Mouse (Mus musculus) liver, embryonic 12.5 days (tissue): ENCODE results near the gene Cyp2t4. TPM values are rescaled to one million over a fixed set of nuclear protein-coding genes. Genes with fewer than 3 reads are reported as not detected.

Experiments
- ATAC-seq: fragments of 200-750 bp; cut with Nextera tagmentation; 2 replicates; pipeline ENCODE4 v1.8.0; 2017; ENCODE audit warnings: moderate number of reproducible peaks, mild to moderate bottlenecking, moderate library complexity
- H3K27ac ChIP-seq: fragments of 300-500 bp; sonication (generic); 2 replicates; pipeline ENCODE4 v1.5.1; 2016; ENCODE audit warnings: mild to moderate bottlenecking
- H3K27me3 ChIP-seq: fragments of 300-500 bp; sonication (generic); replicated peaks from 2 replicates; pipeline ENCODE4 v1.6.1; 2016; ENCODE audit warnings: mild to moderate bottlenecking, moderate library complexity
- H3K36me3 ChIP-seq: fragments of 300-500 bp; sonication (generic); 2 replicates; pipeline ENCODE4 v1.6.1; 2016; ENCODE audit warnings: mild to moderate bottlenecking, moderate library complexity
- H3K4me1 ChIP-seq: fragments of 300-500 bp; sonication (generic); 2 replicates; pipeline ENCODE4 v1.6.1; 2016
- H3K4me2 ChIP-seq: fragments of 300-500 bp; sonication (generic); 2 replicates; pipeline ENCODE4 v1.6.1; 2016; ENCODE audit warnings: mild to moderate bottlenecking, moderate library complexity
- H3K4me3 ChIP-seq: fragments of 300-500 bp; sonication (generic); 2 replicates; pipeline ENCODE4 v1.5.1; 2016; ENCODE audit warnings: mild to moderate bottlenecking, moderate library complexity
- H3K9ac ChIP-seq: fragments of 300-500 bp; sonication (generic); 2 replicates; pipeline ENCODE4 v1.6.1; 2016; ENCODE audit warnings: mild to moderate bottlenecking, moderate library complexity
- H3K9me3 ChIP-seq: fragments of 300-500 bp; sonication (generic); replicated peaks from 2 replicates; pipeline ENCODE4 v1.6.1; 2016; ENCODE audit warnings: mild to moderate bottlenecking, moderate library complexity
- WGBS: fragments of 180-500 bp; shearing (Covaris S2); methylation state at CpG from one replicate; pipeline ENCODE4 v1.1.7; 2016; ENCODE audit not compliant: insufficient replicate concordance; 5-methylcytosine and 5-hydroxymethylcytosine counted together
- polyA plus RNA-seq: library from polyadenylated mRNA; unstranded; fragments of >200 nt; fragmentation: Nextera tagmentation; extraction: Ambion mirVana; gene quantifications from 2 replicates; pipeline ENCODE4 v1.2.1, GENCODE M21; 2016

Gene Cyp2t4
- polyA plus RNA-seq, 1 experiment from 2014 or later: not detected

GRCm38 (mm10) chr7:27174896-27175295 lies 21.4 kb downstream of the Cyp2t4 start:
- peaks cover 26% of the 10 kb centered on the region for H3K4me1 ChIP-seq
- no peak overlapping the region for H3K9ac ChIP-seq
- no peak overlapping the region for H3K27ac ChIP-seq
- no peaks in the 10 kb centered on the region for H3K27me3 ChIP-seq
- 92% methylated on average over 7 of the region's 7 CpGs for WGBS
- no peak overlapping the region for H3K4me2 ChIP-seq
- peaks cover 46% of the 10 kb centered on the region for H3K36me3 ChIP-seq
- no peak overlapping the region for H3K4me3 ChIP-seq
- ATAC-seq: no peak
- no peaks in the 10 kb centered on the region for H3K9me3 ChIP-seq

GRCm38 (mm10) chr7:27177942-27178323 lies 24.4 kb downstream of the Cyp2t4 start:
- no peaks in the 10 kb centered on the region for H3K9me3 ChIP-seq
- H3K4me1 ChIP-seq: peaks cover 32% of the 10 kb centered on the region
- no peaks in the 10 kb centered on the region for H3K27me3 ChIP-seq
- ATAC-seq: 0 out of 2 replicates have a peak, but pooled peaks have one; percentile 0
- H3K27ac ChIP-seq: peak overlapping the region; percentile 86
- 16% methylated on average over 4 of the region's 4 CpGs for WGBS
- H3K36me3 ChIP-seq: peaks cover 31% of the 10 kb centered on the region
- peak overlapping the region; percentile 64 for H3K9ac ChIP-seq
- H3K4me3 ChIP-seq: peak overlapping the region; percentile 74
- H3K4me2 ChIP-seq: peak overlapping the region; percentile 81

GRCm38 (mm10) chr7:27178324-27179216 lies 25.1 kb downstream of the Cyp2t4 start, which contains the start of gene Rab4b:
Rab4b (minus strand) TSS chr7:27178896.
- Histone ChIP-seq H3K27me3 (no peaks in the 10 kb centered on the region), H3K36me3 (peaks cover 32% of the 10 kb centered on the region), H3K4me2 (peak within 1 kb of the TSS; percentile 81), H3K9me3 (no peaks in the 10 kb centered on the region), H3K4me1 (peaks cover 32% of the 10 kb centered on the region), H3K27ac (peak within 1 kb of the TSS; percentile 86), H3K9ac (peak within 1 kb of the TSS; percentile 64), H3K4me3 (peak within 1 kb of the TSS; percentile 74)
- under 1% methylated on average over 52 of the region's 53 CpGs for WGBS
- ATAC-seq: peak; percentile 96

- 43% methylated on average over 16 of the region's 16 CpGs for WGBS
- H3K27ac ChIP-seq: peak overlapping the region; percentile 66
- H3K9ac ChIP-seq: peak overlapping the region; percentile 53; the same call in 1 of the 2 replicates
- no peaks in the 10 kb centered on the region for H3K27me3 ChIP-seq
- peaks cover 30% of the 10 kb centered on the region for H3K36me3 ChIP-seq
- H3K4me1 ChIP-seq: peaks cover 27% of the 10 kb centered on the region
- peak overlapping the region; percentile 74 for H3K4me3 ChIP-seq
- peak overlapping the region; percentile 81 for H3K4me2 ChIP-seq
- H3K9me3 ChIP-seq: no peaks in the 10 kb centered on the region
- ATAC-seq: no peak
These were observed 25.9 kb downstream of the Cyp2t4 start for GRCm38 (mm10) chr7:27179217-27179918.

- H3K4me2 ChIP-seq: no peak overlapping the region
- no peak overlapping the region for H3K4me3 ChIP-seq
- H3K4me1 ChIP-seq: peaks cover 23% of the 10 kb centered on the region
- H3K9ac ChIP-seq: no peak overlapping the region
- H3K27me3 ChIP-seq: no peaks in the 10 kb centered on the region
- peaks cover 30% of the 10 kb centered on the region for H3K36me3 ChIP-seq
- H3K9me3 ChIP-seq: no peaks in the 10 kb centered on the region
- H3K27ac ChIP-seq: 0 out of 2 replicates have a peak overlapping the region, but pooled peaks have one; percentile 66
- WGBS: 77% methylated on average over 5 of the region's 5 CpGs
- no peak for ATAC-seq
These were observed 26.5 kb downstream of the Cyp2t4 start for GRCm38 (mm10) chr7:27180036-27180435.

- Histone ChIP-seq H3K9ac (no peak within 1 kb of the TSS), H3K36me3 (peaks cover 33% of the 10 kb centered on the region), H3K4me1 (peaks cover 23% of the 10 kb centered on the region), H3K4me3 (no peak within 1 kb of the TSS), H3K27me3 (no peaks in the 10 kb centered on the region), H3K4me2 (no peak within 1 kb of the TSS), H3K9me3 (no peaks in the 10 kb centered on the region), H3K27ac (0 out of 2 replicates have a peak within 1 kb of the TSS, but pooled peaks have one; percentile 66)
- no peak for ATAC-seq
- 68% methylated on average over 14 of the region's 14 CpGs for WGBS
These were observed 27.6 kb downstream of the Cyp2t4 start, which contains the start of the genes Gm21983 and Mia for GRCm38 (mm10) chr7:27180837-27181695. Gm21983 (minus strand) TSS chr7:27181086. Mia (minus strand) TSS chr7:27181157.

GRCm38 (mm10) chr7:27182498-27182897 lies 29.0 kb downstream of the Cyp2t4 start:
- H3K9me3 ChIP-seq: no peaks in the 10 kb centered on the region
- H3K4me1 ChIP-seq: peaks cover 22% of the 10 kb centered on the region
- WGBS: 74% methylated on average over 1 of the region's 1 CpGs
- no peak overlapping the region for H3K4me3 ChIP-seq
- H3K27me3 ChIP-seq: no peaks in the 10 kb centered on the region
- H3K36me3 ChIP-seq: peaks cover 48% of the 10 kb centered on the region
- no peak overlapping the region for H3K27ac ChIP-seq
- no peak for ATAC-seq
- no peak overlapping the region for H3K4me2 ChIP-seq
- no peak overlapping the region for H3K9ac ChIP-seq

GRCm38 (mm10) chr7:27184964-27185363 lies 31.4 kb downstream of the Cyp2t4 start:
- 25% methylated on average over 3 of the region's 3 CpGs for WGBS
- peaks cover 5% of the 10 kb centered on the region for H3K4me1 ChIP-seq
- H3K4me2 ChIP-seq: no peak overlapping the region
- no peaks in the 10 kb centered on the region for H3K9me3 ChIP-seq
- no peak overlapping the region for H3K9ac ChIP-seq
- no peak for ATAC-seq
- H3K4me3 ChIP-seq: no peak overlapping the region
- no peak overlapping the region for H3K27ac ChIP-seq
- H3K27me3 ChIP-seq: no peaks in the 10 kb centered on the region
- peaks cover 72% of the 10 kb centered on the region for H3K36me3 ChIP-seq

- Histone ChIP-seq H3K4me1 (no peaks in the 10 kb centered on the region), H3K36me3 (peaks cover 83% of the 10 kb centered on the region), H3K9ac (no peak overlapping the region), H3K9me3 (no peaks in the 10 kb centered on the region), H3K27me3 (no peaks in the 10 kb centered on the region), H3K4me3 (no peak overlapping the region), H3K27ac (no peak overlapping the region), H3K4me2 (no peak overlapping the region)
- ATAC-seq: no peak
- WGBS: 67% methylated on average over 5 of the region's 5 CpGs
These were observed 32.5 kb downstream of the Cyp2t4 start for GRCm38 (mm10) chr7:27185986-27186385.

- H3K27ac ChIP-seq: no peak overlapping the region
- peaks cover 9% of the 10 kb centered on the region for H3K4me1 ChIP-seq
- 91% methylated on average over 10 of the region's 10 CpGs for WGBS
- no peaks in the 10 kb centered on the region for H3K9me3 ChIP-seq
- peaks cover 97% of the 10 kb centered on the region for H3K36me3 ChIP-seq
- ATAC-seq: peak; percentile 15; the same call in 1 of the 2 replicates
- no peak overlapping the region for H3K9ac ChIP-seq
- no peaks in the 10 kb centered on the region for H3K27me3 ChIP-seq
- no peak overlapping the region for H3K4me2 ChIP-seq
- no peak overlapping the region for H3K4me3 ChIP-seq
These were observed 35.9 kb downstream of the Cyp2t4 start for GRCm38 (mm10) chr7:27189271-27189931.

- peaks cover 69% of the 10 kb centered on the region for H3K36me3 ChIP-seq
- H3K27ac ChIP-seq: no peak overlapping the region
- no peak overlapping the region for H3K4me2 ChIP-seq
- WGBS: 83% methylated on average over 5 of the region's 5 CpGs
- no peaks in the 10 kb centered on the region for H3K9me3 ChIP-seq
- no peak for ATAC-seq
- no peak overlapping the region for H3K9ac ChIP-seq
- H3K4me1 ChIP-seq: peaks cover 30% of the 10 kb centered on the region
- H3K27me3 ChIP-seq: no peaks in the 10 kb centered on the region
- no peak overlapping the region for H3K4me3 ChIP-seq
These were observed 38.9 kb downstream of the Cyp2t4 start for GRCm38 (mm10) chr7:27192434-27192833.
